Mouse (Mus musculus): ENCODE results near the gene Foxa2. TPM values are rescaled to one million over a fixed set of nuclear protein-coding genes. Genes with fewer than 3 reads are reported as not detected.

Foxa2 gene
- total and polyA plus RNA-seq, 3 experiments, result 3.2 TPM; not detected in 2

GRCm38 (mm10) chr2:148009049-148009448, 37.7 kb downstream of the Foxa2 start:
- Histone ChIP-seq H3K27me3 (ENCODE audit: insufficient read depth, low read length) (no peaks in the 10 kb centered on the region), H3K4me3 (ENCODE audit: low read depth, low read length) (no peak overlapping the region), H3K36me3 (replicated peaks) (no peaks in the 10 kb centered on the region), H3K9me3 (replicated peaks) (peaks cover 18% of the 10 kb centered on the region), H3K4me1 (ENCODE audit: insufficient read depth, low read depth, low read length) (no peaks in the 10 kb centered on the region)
- DNase-seq (ENCODE audit: low spot score) (no peak), ATAC-seq (ENCODE audit: extremely low read depth, insufficient number of reproducible peaks, low FRiP score, poor library complexity, severe bottlenecking) (no peak)
- TF ChIP-seq POLR2AphosphoS5 (IDR thresholded peaks at IDR 0.05; ENCODE audit: insufficient replicate concordance, low read depth, low read length) (no peak), TAL1 (conservative IDR thresholded peaks at IDR 0.05; ENCODE audit: low read depth, low read length) (no peak), GATA1 (IDR thresholded peaks at IDR 0.05; ENCODE audit: borderline replicate concordance, low read length) (no peak), CTCF (IDR thresholded peaks at IDR 0.05; ENCODE audit: low read depth, low read length) (no peak), GATA2 (IDR thresholded peaks at IDR 0.05; ENCODE audit: borderline replicate concordance, low read depth, low read length) (no peak)

GRCm38 (mm10) chr2:148004554-148005521, 41.9 kb downstream of the Foxa2 start:
- H3K9me3 ChIP-seq (replicated peaks), result peaks cover 30% of the 10 kb centered on the region
- H3K27me3 ChIP-seq (ENCODE audit: insufficient read depth, low read length), result no peaks in the 10 kb centered on the region
- no peak for DNase-seq (ENCODE audit: low spot score)
- no peak for ATAC-seq (ENCODE audit: extremely low read depth, insufficient number of reproducible peaks, low FRiP score, poor library complexity, severe bottlenecking)
- no peaks in the 10 kb centered on the region for H3K4me1 ChIP-seq (ENCODE audit: insufficient read depth, low read depth, low read length)
- TF ChIP-seq TAL1 (conservative IDR thresholded peaks at IDR 0.05; ENCODE audit: low read depth, low read length) (no peak), CTCF (IDR thresholded peaks at IDR 0.05; ENCODE audit: low read depth, low read length) (no peak), POLR2AphosphoS5 (IDR thresholded peaks at IDR 0.05; ENCODE audit: insufficient replicate concordance, low read depth, low read length) (no peak), GATA1 (IDR thresholded peaks at IDR 0.05; ENCODE audit: borderline replicate concordance, low read length) (no peak), GATA2 (IDR thresholded peaks at IDR 0.05; ENCODE audit: borderline replicate concordance, low read depth, low read length) (no peak)
- H3K4me3 ChIP-seq (ENCODE audit: low read depth, low read length), result no peak overlapping the region
- no peaks in the 10 kb centered on the region for H3K36me3 ChIP-seq (replicated peaks)

GRCm38 (mm10) chr2:148003511-148003910, 43.3 kb downstream of the Foxa2 start:
- Histone ChIP-seq H3K36me3 (replicated peaks) (no peaks in the 10 kb centered on the region), H3K9me3 (replicated peaks) (peaks cover 30% of the 10 kb centered on the region), H3K4me1 (ENCODE audit: insufficient read depth, low read depth, low read length) (no peaks in the 10 kb centered on the region), H3K27me3 (ENCODE audit: insufficient read depth, low read length) (no peaks in the 10 kb centered on the region), H3K4me3 (ENCODE audit: low read depth, low read length) (no peak overlapping the region)
- DNase-seq (ENCODE audit: low spot score) (no peak), ATAC-seq (ENCODE audit: extremely low read depth, insufficient number of reproducible peaks, low FRiP score, poor library complexity, severe bottlenecking) (no peak)
- TF ChIP-seq POLR2AphosphoS5 (IDR thresholded peaks at IDR 0.05; ENCODE audit: insufficient replicate concordance, low read depth, low read length) (no peak), TAL1 (conservative IDR thresholded peaks at IDR 0.05; ENCODE audit: low read depth, low read length) (no peak), GATA2 (IDR thresholded peaks at IDR 0.05; ENCODE audit: borderline replicate concordance, low read depth, low read length) (no peak), GATA1 (IDR thresholded peaks at IDR 0.05; ENCODE audit: borderline replicate concordance, low read length) (no peak), CTCF (IDR thresholded peaks at IDR 0.05; ENCODE audit: low read depth, low read length) (no peak)

GRCm38 (mm10) chr2:147998206-147998966, 48.4 kb downstream of the Foxa2 start:
- no peak for TF ChIP-seq TAL1 (conservative IDR thresholded peaks at IDR 0.05; ENCODE audit: low read depth, low read length)
- TF ChIP-seq POLR2AphosphoS5 (IDR thresholded peaks at IDR 0.05; ENCODE audit: insufficient replicate concordance, low read depth, low read length), result no peak
- no peak for TF ChIP-seq GATA2 (IDR thresholded peaks at IDR 0.05; ENCODE audit: borderline replicate concordance, low read depth, low read length)
- TF ChIP-seq GATA1 (IDR thresholded peaks at IDR 0.05; ENCODE audit: borderline replicate concordance, low read length), result no peak
- TF ChIP-seq CTCF (IDR thresholded peaks at IDR 0.05; ENCODE audit: low read depth, low read length), result no peak
- no peak for ATAC-seq (ENCODE audit: extremely low read depth, insufficient number of reproducible peaks, low FRiP score, poor library complexity, severe bottlenecking)

GRCm38 (mm10) chr2:147996781-147997180, 50.0 kb downstream of the Foxa2 start:
- ATAC-seq (ENCODE audit: extremely low read depth, insufficient number of reproducible peaks, low FRiP score, poor library complexity, severe bottlenecking) (no peak), DNase-seq (ENCODE audit: low spot score) (no peak)
- Histone ChIP-seq H3K4me3 (ENCODE audit: low read depth, low read length) (no peak overlapping the region), H3K27me3 (ENCODE audit: insufficient read depth, low read length) (no peaks in the 10 kb centered on the region), H3K4me1 (ENCODE audit: insufficient read depth, low read depth, low read length) (no peaks in the 10 kb centered on the region), H3K9me3 (replicated peaks) (peaks cover 25% of the 10 kb centered on the region), H3K36me3 (replicated peaks) (no peaks in the 10 kb centered on the region)
- no peak for TF ChIP-seq CTCF (IDR thresholded peaks at IDR 0.05; ENCODE audit: low read depth, low read length)
- no peak for TF ChIP-seq GATA2 (IDR thresholded peaks at IDR 0.05; ENCODE audit: borderline replicate concordance, low read depth, low read length)
- no peak for TF ChIP-seq POLR2AphosphoS5 (IDR thresholded peaks at IDR 0.05; ENCODE audit: insufficient replicate concordance, low read depth, low read length)
- no peak for TF ChIP-seq GATA1 (IDR thresholded peaks at IDR 0.05; ENCODE audit: borderline replicate concordance, low read length)

More at GRCm38 (mm10) chr2:147998206-147998966, 48.4 kb downstream of the Foxa2 start:
- DNase-seq (ENCODE audit: low spot score), result no peak
- Histone ChIP-seq H3K9me3 (replicated peaks) (peaks cover 24% of the 10 kb centered on the region), H3K4me3 (ENCODE audit: low read depth, low read length) (no peak overlapping the region), H3K4me1 (ENCODE audit: insufficient read depth, low read depth, low read length) (no peaks in the 10 kb centered on the region), H3K36me3 (replicated peaks) (no peaks in the 10 kb centered on the region), H3K27me3 (ENCODE audit: insufficient read depth, low read length) (no peaks in the 10 kb centered on the region)

GRCm38 (mm10) chr2:147993821-147994220, 52.9 kb downstream of the Foxa2 start:
- Histone ChIP-seq H3K4me3 (ENCODE audit: low read depth, low read length) (no peak overlapping the region), H3K36me3 (replicated peaks) (no peaks in the 10 kb centered on the region), H3K27me3 (ENCODE audit: insufficient read depth, low read length) (no peaks in the 10 kb centered on the region), H3K9me3 (replicated peaks) (peaks cover 23% of the 10 kb centered on the region), H3K4me1 (ENCODE audit: insufficient read depth, low read depth, low read length) (no peaks in the 10 kb centered on the region)
- TF ChIP-seq GATA2 (IDR thresholded peaks at IDR 0.05; ENCODE audit: borderline replicate concordance, low read depth, low read length) (no peak), POLR2AphosphoS5 (IDR thresholded peaks at IDR 0.05; ENCODE audit: insufficient replicate concordance, low read depth, low read length) (no peak), GATA1 (IDR thresholded peaks at IDR 0.05; ENCODE audit: borderline replicate concordance, low read length) (no peak), TAL1 (conservative IDR thresholded peaks at IDR 0.05; ENCODE audit: low read depth, low read length) (no peak)
- DNase-seq (ENCODE audit: low spot score) (no peak), ATAC-seq (ENCODE audit: extremely low read depth, insufficient number of reproducible peaks, low FRiP score, poor library complexity, severe bottlenecking) (no peak)
